ENCODE assay signal across 14 mouse cellular contexts in the genomic region with DNA sequence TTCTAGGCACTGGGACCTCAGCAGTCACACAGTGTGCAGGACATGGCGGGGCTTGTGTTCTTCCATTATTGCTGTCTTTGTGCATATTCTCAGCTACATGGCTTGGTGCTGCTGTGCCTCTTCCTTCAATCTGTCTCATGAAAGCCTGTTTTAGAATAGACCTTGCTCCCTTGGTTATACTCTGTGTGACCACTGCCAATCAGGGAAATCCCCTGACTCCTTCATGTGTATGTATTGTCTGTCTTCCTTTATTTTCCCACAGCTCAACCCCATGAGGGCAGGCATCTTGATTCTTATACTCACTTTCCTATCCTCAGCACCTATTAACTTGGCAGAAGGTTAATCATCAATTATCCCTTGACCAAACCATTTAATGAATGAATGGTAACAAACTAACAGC. TPM values are rescaled to one million over a fixed set of nuclear protein-coding genes. Genes with fewer than 3 reads are reported as not detected.
"Had no signal": no experiment of that assay in that cellular context is flagged by ENCODE, and none has a peak within 500 bp of the region (broad histone marks: within the 10 kb centered on the region; RNA-seq: fewer than 3 reads in every experiment).

No protein-coding gene starts in this region.

- DNase-seq: layer of hippocampus, adult 9-11 months; layer of hippocampus, postnatal 36 days; lung, embryonic 14.5 days; lung, postnatal 10 days; lung, postnatal 4 days; midbrain, embryonic 14.5 days; thymus, adult 2 months; thymus, postnatal 25 days had no signal

- H3K4me2 ChIP-seq: liver, embryonic 11.5 days; liver, embryonic 15.5 days; lung, embryonic 14.5 days; neural tube, embryonic 12.5 days had no signal

- H3K27me3 ChIP-seq: liver, embryonic 15.5 days; neural tube, embryonic 12.5 days had no signal

- H3K4me3 ChIP-seq: liver, embryonic 15.5 days; myocyte; neural tube, embryonic 12.5 days had no signal

- ATAC-seq: intestine, embryonic 16.5 days had no signal

- H3K27ac ChIP-seq: liver, embryonic 15.5 days; neural tube, embryonic 12.5 days had no signal

- H3K4me1 ChIP-seq: liver, embryonic 15.5 days had no signal

- H3K9ac ChIP-seq: liver, embryonic 15.5 days; lung, embryonic 14.5 days; neural tube, embryonic 12.5 days had no signal

- H3K36me3 ChIP-seq: liver, embryonic 15.5 days; neural tube, embryonic 12.5 days had no signal

- H3K9me3 ChIP-seq: liver, embryonic 15.5 days had no signal

RNA-seq across cellular contexts. Expression of a gene that starts 60.0 kb away (rescaled TPM):
- total RNA-seq: neutrophil, adult 5-6 weeks had no signal
